Mouse (Mus musculus) gastrocnemius, adult 2 months (tissue): ENCODE results near the gene Plxnb3. TPM values are rescaled to one million over a fixed set of nuclear protein-coding genes. Genes with fewer than 3 reads are reported as not detected.
"Not testable (repeated sequence)": the region's sequence is repeated elsewhere in the genome, so short reads cannot be mapped to it uniquely, and the experiment has no call there.

Experiments used
- DNase-seq: peaks from one replicate; pipeline ENCODE4 v3.0.0; 2022
- H3K27ac ChIP-seq: fragments of 200-600 bp; 2 replicates; pipeline ENCODE4 v1.8.1; 2022; ENCODE audit warnings: mild to moderate bottlenecking
- H3K4me3 ChIP-seq: fragments of 200-600 bp; 2 replicates; pipeline ENCODE4 v1.8.1; 2022; ENCODE audit warnings: mild to moderate bottlenecking, moderate library complexity
- CTCF ChIP-seq: fragments of 200-600 bp; IDR thresholded peaks from 2 replicates; pipeline ENCODE4 v1.8.1; 2022; ENCODE audit warnings: antibody characterized with exemption, mild to moderate bottlenecking, moderate library complexity
- intact Hi-C: fragments of 180-260 bp; cut with DNase I; formaldehyde crosslinking; loops from one replicate; pipeline ENCODE4 v1.15.1; 2025
- long read RNA-seq, 2 experiments: library from polyadenylated mRNA; stranded (forward); transcript quantifications; one replicate each; pipeline ENCODE4 v2.0.0; 2021
- total RNA-seq, 2 experiments: library from RNA; stranded (reverse); gene quantifications; 2 replicates each; pipeline ENCODE4 v1.2.3; 2021

Gene Plxnb3
- under 1 TPM; 0.54 to 0.75 TPM for total RNA-seq
- long read RNA-seq, experiment 1, partial matches to known transcripts, result 0 of 4 reads
- long read RNA-seq, experiment 1, other reads (novel, unspliced or antisense), result 4 of 4 reads
- long read RNA-seq, experiment 2, partial matches to known transcripts, result 0 of 1 reads
- long read RNA-seq, experiment 2, other reads (novel, unspliced or antisense), result 1 of 1 reads

- no peak for TF ChIP-seq CTCF
- Histone ChIP-seq H3K4me3 (no peak within 1 kb of the TSS), H3K27ac (no peak within 1 kb of the TSS)
- DNase-seq, result no peak
- intact Hi-C loops, result no loop called here
Observed at GRCm38 (mm10) chrX:73756334-73757140, at the start of gene Plxnb3. Gene Plxnb3, plus strand, starts transcription at chrX:73757090.

GRCm38 (mm10) chrX:73715476-73716108, 41.3 kb upstream of the Plxnb3 start:
- peak; percentile 38; the same call in 1 of the 2 replicates for TF ChIP-seq CTCF
- peak overlapping the region; percentile 97 for H3K27ac ChIP-seq
- intact Hi-C loops, result loop anchor here (5.0 kb wide), 2 partner anchors 52 to 72 kb away; partner anchors contain the start of genes Idh3g and Ssr4
- peak; percentile 42 for DNase-seq
- H3K4me3 ChIP-seq, result peak overlapping the region; percentile 76

GRCm38 (mm10) chrX:73716109-73716661, 40.7 kb upstream of the Plxnb3 start, which contains the start of the genes Bcap31 and Abcd1:
Gene Bcap31, minus strand, starts transcription at chrX:73716175.
Gene Abcd1, plus strand, starts transcription at chrX:73716597.
- no peak for TF ChIP-seq CTCF
- Histone ChIP-seq H3K4me3 (peak within 1 kb of the TSS; percentile 76), H3K27ac (peak within 1 kb of the TSS; percentile 97)
- intact Hi-C loops, result loop anchor here (5.0 kb wide), 2 partner anchors 51 to 71 kb away; partner anchors contain the start of genes Idh3g and Ssr4
- DNase-seq, result peak; percentile 95

DNA sequence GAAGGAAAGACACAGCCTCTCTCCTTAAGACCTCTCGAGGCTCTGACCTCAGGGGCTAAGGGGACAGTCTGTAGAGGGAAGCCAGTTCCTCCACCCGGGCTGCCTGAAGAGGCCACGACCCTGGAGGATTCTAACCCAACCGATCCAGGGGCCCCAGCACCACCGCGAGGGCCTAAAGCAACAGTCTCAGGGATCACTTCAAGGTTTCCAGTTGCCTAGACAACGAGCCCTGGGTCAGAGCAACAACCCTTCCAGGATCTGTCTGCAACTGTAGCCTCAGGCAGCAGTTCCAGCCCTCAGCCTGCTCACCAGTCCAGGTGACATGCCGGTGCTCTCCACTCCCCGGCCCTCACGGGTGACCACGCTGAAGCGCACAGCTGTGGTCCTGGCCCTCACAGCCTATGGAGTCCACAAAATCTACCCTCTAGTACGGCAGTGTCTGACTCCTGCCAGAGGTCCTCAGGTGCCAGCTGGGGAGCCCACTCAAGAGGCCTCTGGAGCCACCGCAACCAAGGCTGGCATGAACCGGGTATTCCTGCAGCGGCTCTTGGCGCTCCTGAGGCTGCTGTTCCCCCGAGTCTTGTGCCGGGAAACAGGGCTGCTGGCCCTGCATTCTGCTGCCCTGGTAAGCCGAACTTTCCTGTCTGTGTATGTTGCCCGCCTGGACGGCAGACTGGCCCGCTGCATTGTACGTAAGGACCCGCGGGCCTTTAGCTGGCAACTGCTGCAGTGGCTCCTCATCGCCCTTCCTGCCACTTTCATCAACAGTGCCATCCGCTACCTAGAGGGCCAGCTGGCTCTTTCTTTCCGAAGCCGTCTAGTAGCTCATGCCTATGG, 40.0 kb upstream of the Plxnb3 start:
- DNase-seq, result peak; percentile 40
- TF ChIP-seq CTCF, result no peak
- peak overlapping the region; percentile 76 for H3K4me3 ChIP-seq
- peak overlapping the region; percentile 97 for H3K27ac ChIP-seq
- intact Hi-C loops, result loop anchor here (5.0 kb wide), 2 partner anchors 50 to 70 kb away; partner anchors contain the start of genes Idh3g and Ssr4

- DNase-seq, result peak; percentile 64
- intact Hi-C loops, result loop anchor here (5.0 kb wide), 2 partner anchors 50 to 70 kb away; partner anchors contain the start of genes Idh3g and Ssr4
- TF ChIP-seq CTCF, result no peak
- Histone ChIP-seq H3K4me3 (peak overlapping the region; percentile 76), H3K27ac (peak overlapping the region; percentile 97)
Observed at GRCm38 (mm10) chrX:73717667-73718066, 39.2 kb upstream of the Plxnb3 start.

DNA sequence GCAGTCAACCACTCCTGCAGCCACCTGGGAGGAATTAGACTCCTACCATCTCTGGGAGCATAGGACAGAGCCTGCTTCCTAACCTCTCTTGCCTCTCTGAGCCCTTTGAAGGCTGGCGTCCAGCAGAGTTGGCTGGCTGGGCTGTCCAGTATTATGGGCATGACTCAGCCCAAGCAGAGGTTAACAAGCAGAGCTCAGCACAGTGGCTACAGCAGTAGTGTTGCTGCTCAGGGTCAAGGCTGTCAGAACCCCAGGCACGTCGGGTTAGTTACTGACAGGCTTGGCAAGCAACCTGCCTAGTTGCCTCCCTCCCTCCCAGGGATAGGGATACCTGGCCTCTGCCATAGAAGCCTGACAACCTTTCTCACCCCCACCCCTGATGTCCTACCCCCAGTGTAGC, 38.6 kb upstream of the Plxnb3 start:
- Histone ChIP-seq H3K27ac (peak overlapping the region; percentile 97), H3K4me3 (peak overlapping the region; percentile 76)
- DNase-seq, result peak; percentile 66
- no peak for TF ChIP-seq CTCF
- intact Hi-C loops, result loop anchor here (5.0 kb wide), 2 partner anchors 49 to 69 kb away; partner anchors contain the start of genes Idh3g and Ssr4

DNA sequence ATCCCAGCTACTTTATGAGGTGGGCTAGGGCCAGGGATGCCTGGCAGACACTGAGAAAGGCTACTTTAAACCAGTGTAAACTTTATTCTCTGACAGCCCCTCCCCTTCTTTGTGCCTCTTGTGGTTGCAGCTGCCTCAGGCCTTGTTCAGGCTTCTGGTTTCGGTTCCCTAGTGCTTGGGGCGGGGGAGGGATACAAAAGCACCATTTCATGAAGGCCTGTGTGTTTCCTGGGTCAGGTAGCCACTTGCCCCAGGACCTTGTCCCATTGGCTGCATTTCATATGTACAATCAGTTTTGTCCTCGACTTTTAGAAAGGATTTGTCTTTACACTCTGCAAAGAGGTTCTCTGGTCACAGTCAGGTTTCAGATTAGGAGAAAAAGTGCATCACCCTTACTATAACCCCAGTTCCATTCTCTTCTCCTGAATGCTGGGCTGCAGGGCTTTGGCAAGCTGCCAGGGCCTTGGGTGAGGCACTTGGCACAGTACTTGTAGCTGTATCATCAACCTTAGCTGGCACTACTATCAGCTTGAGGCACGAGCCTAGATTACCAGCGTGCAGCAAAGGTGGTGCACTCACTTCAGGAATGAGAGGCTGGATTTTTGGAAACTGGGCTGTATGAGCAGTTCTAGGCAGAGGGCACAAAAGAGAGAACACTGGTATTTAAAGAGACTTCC, 38.1 kb upstream of the Plxnb3 start:
- peak; percentile 60 for DNase-seq
- H3K27ac ChIP-seq, result peak overlapping the region; percentile 97
- intact Hi-C loops, result loop anchor here (5.0 kb wide), 2 partner anchors 48 to 68 kb away; partner anchors contain the start of genes Idh3g and Ssr4
- H3K4me3 ChIP-seq, result peak overlapping the region; percentile 76
- TF ChIP-seq CTCF, result no peak

- DNase-seq, result no peak
- no peak overlapping the region for H3K4me3 ChIP-seq
- TF ChIP-seq CTCF, result no peak
- intact Hi-C loops, result no loop called here
- no peak overlapping the region for H3K27ac ChIP-seq
Observed at GRCm38 (mm10) chrX:73730908-73731307, 26.0 kb upstream of the Plxnb3 start.

- intact Hi-C loops, result no loop called here
- Histone ChIP-seq H3K27ac (no peak overlapping the region), H3K4me3 (no peak overlapping the region)
- DNase-seq, result peak; percentile 26
- peak; percentile 21; the same call in 1 of the 2 replicates for TF ChIP-seq CTCF
Observed at GRCm38 (mm10) chrX:73738155-73738554, 18.7 kb upstream of the Plxnb3 start.

DNA sequence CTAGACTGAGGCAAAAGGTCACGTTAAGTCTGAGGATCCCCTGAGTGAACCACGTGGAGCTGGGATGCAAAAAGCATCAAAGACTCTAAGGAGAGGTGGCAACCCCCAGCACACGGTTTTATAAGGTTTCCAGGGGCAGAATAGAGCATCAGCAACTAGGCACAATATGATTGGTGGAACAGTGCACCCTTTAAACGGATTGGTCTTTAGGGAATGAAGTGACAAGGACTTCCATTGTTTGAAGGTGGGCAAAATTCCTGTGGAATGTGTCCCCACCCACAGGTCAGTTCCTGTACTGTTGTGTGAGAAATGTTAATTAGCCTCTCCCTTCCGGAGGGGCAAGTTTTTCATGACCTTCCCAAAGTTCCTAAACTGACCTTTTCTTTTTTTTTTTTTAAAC, 17.7 kb upstream of the Plxnb3 start:
- no peak for DNase-seq
- H3K27ac ChIP-seq, result no peak overlapping the region
- no peak overlapping the region for H3K4me3 ChIP-seq
- TF ChIP-seq CTCF, result no peak
- intact Hi-C loops, result no loop called here

GRCm38 (mm10) chrX:73739841-73740240, 17.0 kb upstream of the Plxnb3 start:
- intact Hi-C loops, H3K4me3 ChIP-seq, H3K27ac ChIP-seq, DNase-seq: not testable (repeated sequence)
